In the genomic region with DNA sequence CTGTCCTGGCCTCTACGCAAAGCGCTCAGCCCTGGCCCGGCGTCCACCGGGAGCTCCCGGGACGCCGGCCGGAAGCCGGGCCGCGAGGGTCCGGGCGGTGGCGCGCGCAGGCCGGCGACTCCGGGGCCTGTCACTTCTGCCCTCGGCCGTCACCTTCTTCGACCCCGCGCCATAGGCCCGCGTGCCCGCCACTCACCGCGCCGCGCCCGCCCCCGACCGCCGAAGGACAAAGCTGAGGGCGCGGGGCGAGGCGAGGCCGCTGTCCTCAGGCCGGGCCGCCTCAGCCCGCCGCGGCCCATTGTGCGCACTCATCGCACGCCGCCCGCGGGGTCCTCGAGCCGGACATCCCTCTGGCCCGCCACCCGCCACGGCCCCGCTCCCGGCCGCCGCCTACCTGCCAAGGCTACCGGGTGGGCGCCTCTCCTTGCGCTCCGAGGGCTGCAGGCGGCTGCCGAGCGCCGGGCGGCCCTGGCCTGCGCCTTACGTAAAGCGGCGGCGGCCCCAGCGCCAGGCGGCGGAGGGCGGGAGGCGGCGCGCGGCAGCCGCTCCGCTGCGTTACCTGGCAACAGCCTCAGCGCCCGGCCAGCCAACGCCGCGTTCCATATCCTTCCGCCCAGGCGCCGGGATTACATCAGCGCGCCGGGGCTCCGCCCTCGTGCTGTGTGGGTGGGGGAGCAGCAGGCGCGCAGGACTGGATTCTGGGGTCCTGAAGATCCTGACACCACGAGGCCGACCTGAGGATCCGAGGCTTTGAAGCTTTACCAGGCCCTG, we compare ENCODE assay signal across 8 mouse cellular contexts. TPM values are rescaled to one million over a fixed set of nuclear protein-coding genes. Genes with fewer than 3 reads are reported as not detected.
A peak's percentile ranks its signal among the peaks of the same experiment; 100 is the strongest.
DNase-seq lines count a peak whose midpoint lies in the region; ATAC-seq lines count a peak whose summit lies in the region.

A gene (minus strand): TSS at position 564 of the 771 bp plus-strand sequence.

- DNase-seq in adipocyte (ENCODE audit: low spot score): peak; percentile 85
- DNase-seq in embryo, embryonic 10 days (ENCODE audit: low spot score): peak; percentile 94
- DNase-seq in gastrocnemius, postnatal 14 days: peak; percentile 94
- DNase-seq in left cerebral cortex, postnatal 10 days (ENCODE audit: extremely low spot score in 1 of 2, low spot score in 2 of 2): peak; percentile 96 to 97
- peak; percentile 96 for DNase-seq in right cerebral cortex, postnatal 25 days
- DNase-seq in urinary bladder, postnatal 4 days (ENCODE audit: low spot score in 2 of 2): peak; percentile 91 to 93

- intact Hi-C loops in gastrocnemius, postnatal 14 days (cut with DNase I; ENCODE audit: low total_unique reads): no loop called here
- intact Hi-C loops in left cerebral cortex, postnatal 10 days (cut with DNase I): loop anchor here (5.0 kb wide), 1 partner anchor 42 kb away; no protein-coding TSS in a partner anchor

- ATAC-seq in inflammation-experienced regulatory T-cells, adult 6 months: peak; percentile 92
- ATAC-seq in megakaryocyte-erythroid progenitor cell, adult 5-6 weeks (replicated peaks; ENCODE audit: low FRiP score, low TSS enrichment, poor library complexity, severe bottlenecking): peak; percentile 90

RNA-seq across cellular contexts. Expression of the gene that starts here (rescaled TPM):
- total RNA-seq in gastrocnemius, postnatal 14 days (2021): 10 to 100 TPM; 52.2 to 54.5 TPM
- polyA plus RNA-seq in inflammation-experienced regulatory T-cells, adult 6 months (2017; shearing (Covaris generic)): 10 to 100 TPM; 18.2 to 32.6 (median 28.6) TPM
- total RNA-seq in left cerebral cortex, postnatal 10 days (2021): 10 to 100 TPM; 81.2 to 81.7 TPM
- 21.0 and 24.0 TPM in 2 replicates for total RNA-seq in megakaryocyte-erythroid progenitor cell, adult 5-6 weeks (2014; fragmentation: Nextera tagmentation)
- 25.7 and 44.6 TPM in 2 replicates for total RNA-seq in megakaryocyte-erythroid progenitor cell, adult 5-6 weeks (2017)

Comparison
In these comparisons a context has a peak if more than half of its experiments do, and no peak if none do; other contexts are left out.
1. Peak in every context shown above with its lines: DNase-seq and ATAC-seq.